Mouse (Mus musculus) hindbrain, embryonic 14.5 days (tissue): ENCODE measurements around the gene Pcdh19. TPM values are rescaled to one million over a fixed set of nuclear protein-coding genes. Genes with fewer than 3 reads are reported as not detected.
A peak's percentile ranks its signal among the peaks of the same experiment; 100 is the strongest.

Experiments
- ATAC-seq: fragments of 200-750 bp; cut with Nextera tagmentation; 2 replicates; pipeline ENCODE4 v1.8.0; 2017; ENCODE audit warnings: moderate number of reproducible peaks, mild to moderate bottlenecking, moderate TSS enrichment, moderate library complexity; ENCODE audit not compliant: low FRiP score
- DNase-seq: peaks from one replicate; pipeline ENCODE4 v3.0.0-alpha.2; 2015; ENCODE audit warnings: low spot score
- H3K27ac ChIP-seq: fragments of 300-500 bp; sonication (generic); 2 replicates; pipeline ENCODE4 v1.5.1; 2014; ENCODE audit warnings: mild to moderate bottlenecking, moderate library complexity
- H3K27me3 ChIP-seq: fragments of 300-500 bp; sonication (generic); 2 replicates; pipeline ENCODE4 v1.6.1; 2014; ENCODE audit warnings: mild to moderate bottlenecking, low read length, mixed read lengths; ENCODE audit not compliant: control insufficient read depth, insufficient read depth
- H3K36me3 ChIP-seq: fragments of 300-500 bp; sonication (generic); replicated peaks from 2 replicates; pipeline ENCODE4 v1.6.1; 2014; ENCODE audit not compliant: control insufficient read depth, insufficient read depth
- H3K4me1 ChIP-seq: fragments of 300-500 bp; sonication (generic); replicated peaks from 2 replicates; pipeline ENCODE4 v1.6.1; 2014; ENCODE audit warnings: antibody characterized with exemption, low read length, mixed read lengths; ENCODE audit not compliant: control insufficient read depth, insufficient read depth
- H3K4me2 ChIP-seq: fragments of 300-500 bp; sonication (generic); replicated peaks from 2 replicates; pipeline ENCODE4 v1.6.1; 2014; ENCODE audit warnings: mild to moderate bottlenecking, moderate library complexity
- H3K4me3 ChIP-seq: fragments of 300-500 bp; sonication (generic); replicated peaks from 2 replicates; pipeline ENCODE4 v1.5.1; 2014; ENCODE audit warnings: mild to moderate bottlenecking, low read length
- H3K9ac ChIP-seq: fragments of 300-500 bp; sonication (generic); 2 replicates; pipeline ENCODE4 v1.6.1; 2014
- H3K9me3 ChIP-seq: fragments of 300-500 bp; sonication (generic); 2 replicates; pipeline ENCODE4 v1.6.1; 2016; ENCODE audit warnings: low read length; ENCODE audit not compliant: control insufficient read depth
- WGBS: fragments of 180-500 bp; shearing (Covaris S2); extraction: QIAGEN DNeasy Blood & Tissue Kit; methylation state at CpG from one replicate; pipeline ENCODE4 v1.1.7; 2014; 5-methylcytosine and 5-hydroxymethylcytosine counted together
- polyA plus RNA-seq: library from polyadenylated mRNA; unstranded; fragments of >200 nt; fragmentation: Nextera tagmentation; extraction: Ambion mirVana; gene quantifications from 2 replicates; pipeline ENCODE4 v1.2.1, GENCODE M21; 2014

Pcdh19 gene
- polyA plus RNA-seq, 1 experiment from 2014 or later = 17.3 TPM

DNA sequence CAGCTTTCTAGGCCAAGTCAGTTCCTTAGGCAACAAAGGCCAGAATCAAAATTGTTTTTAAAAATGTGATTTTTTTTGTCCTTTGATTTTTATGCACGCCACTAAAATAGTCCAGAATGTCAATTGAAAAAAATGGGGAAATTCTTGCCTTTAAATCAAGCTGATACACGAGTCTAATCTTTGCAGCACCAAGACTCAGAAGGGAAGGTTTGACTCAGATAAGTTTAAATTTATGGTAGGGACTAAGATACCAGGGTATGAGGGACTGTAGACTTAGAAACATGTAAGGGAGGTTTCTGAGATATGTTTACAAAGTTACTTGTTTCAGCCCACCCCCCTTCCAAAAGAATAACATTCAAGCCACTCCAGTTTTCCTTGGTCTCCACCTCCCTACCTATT, 3.6 kb upstream of the Pcdh19 start:
- Histone ChIP-seq H3K4me2 (no peak overlapping the region), H3K9me3 (no peaks in the 10 kb centered on the region), H3K4me3 (no peak overlapping the region), H3K36me3 (no peaks in the 10 kb centered on the region), H3K4me1 (no peaks in the 10 kb centered on the region), H3K27me3 (no peaks in the 10 kb centered on the region), H3K9ac (no peak overlapping the region), H3K27ac (no peak overlapping the region)
- WGBS = 45% methylated on average over 2 of the region's 2 CpGs
- ATAC-seq (no peak), DNase-seq (no peak)

DNA sequence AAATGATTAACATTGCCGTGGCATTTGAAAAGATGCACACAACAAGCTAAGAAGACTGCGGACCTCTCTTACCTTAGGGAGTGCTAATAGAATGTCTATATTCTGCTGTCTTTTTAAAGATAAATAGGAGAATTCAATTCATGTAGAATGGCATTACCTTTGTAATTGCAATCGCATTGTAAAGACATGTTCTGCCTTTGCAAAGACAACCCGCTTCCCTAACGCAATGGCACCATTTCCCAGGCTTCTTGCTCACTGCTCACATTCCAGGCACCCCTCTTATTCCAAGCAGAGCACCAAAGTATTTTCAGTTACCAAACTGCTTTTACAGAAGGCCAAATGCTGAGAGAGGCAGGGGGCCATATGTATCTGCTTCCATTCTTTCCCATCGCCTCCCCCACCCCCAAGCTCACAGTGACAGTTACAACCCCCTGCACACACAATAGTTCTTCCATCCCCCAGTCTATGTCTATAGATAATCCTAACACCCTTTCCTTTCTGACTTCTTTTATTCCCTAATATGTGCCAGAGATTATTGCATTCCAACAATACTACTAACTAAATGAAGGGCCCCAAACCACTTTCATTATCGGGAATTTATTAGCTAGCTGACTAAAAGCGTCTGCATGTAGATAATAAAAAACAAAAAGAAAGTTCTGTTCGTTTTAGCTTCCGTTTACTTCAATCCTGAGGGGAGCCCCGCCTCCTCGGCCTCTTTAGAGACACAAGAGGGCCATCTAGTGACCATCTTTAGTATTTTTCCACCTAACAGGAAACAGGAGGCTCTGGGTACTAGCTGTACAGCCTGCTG, 3.0 kb upstream of the Pcdh19 start:
- H3K4me3 ChIP-seq = peak overlapping the region; percentile 60
- H3K27me3 ChIP-seq = no peaks in the 10 kb centered on the region
- WGBS = 17% methylated on average over 12 of the region's 12 CpGs
- H3K4me1 ChIP-seq = no peaks in the 10 kb centered on the region
- H3K4me2 ChIP-seq = peak overlapping the region; percentile 76
- peak overlapping the region; percentile 67 for H3K9ac ChIP-seq
- ATAC-seq (no peak), DNase-seq (peak; percentile 85)
- no peaks in the 10 kb centered on the region for H3K36me3 ChIP-seq
- H3K27ac ChIP-seq = peak overlapping the region; percentile 61
- no peaks in the 10 kb centered on the region for H3K9me3 ChIP-seq

DNA sequence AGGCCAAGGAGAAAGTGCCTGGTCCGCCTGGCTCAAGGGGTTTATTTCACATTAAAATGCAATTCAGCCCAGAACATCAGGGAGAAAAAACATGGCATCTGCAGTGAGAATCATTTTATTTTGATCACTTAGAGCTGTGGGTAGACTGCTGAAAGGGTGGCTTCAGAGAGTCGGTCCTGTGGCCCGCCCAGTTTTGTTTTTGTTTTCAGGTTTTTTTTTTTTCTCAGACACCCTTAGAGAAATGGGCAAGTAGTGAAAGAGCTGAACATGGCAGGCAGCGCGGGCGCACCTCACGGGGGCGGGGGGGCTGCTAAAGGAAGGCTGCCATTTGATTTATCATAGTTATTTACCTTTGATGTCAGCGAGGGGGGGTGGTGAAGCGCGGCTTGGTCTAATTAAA, 2.0 kb upstream of the Pcdh19 start:
- H3K36me3 ChIP-seq = no peaks in the 10 kb centered on the region
- H3K4me3 ChIP-seq = peak overlapping the region; percentile 60
- H3K4me1 ChIP-seq = no peaks in the 10 kb centered on the region
- DNase-seq (no peak), ATAC-seq (no peak)
- H3K4me2 ChIP-seq = peak overlapping the region; percentile 76
- no peaks in the 10 kb centered on the region for H3K9me3 ChIP-seq
- H3K27ac ChIP-seq = peak overlapping the region; percentile 61
- 13% methylated on average over 11 of the region's 11 CpGs for WGBS
- H3K9ac ChIP-seq = peak overlapping the region; percentile 67
- H3K27me3 ChIP-seq = no peaks in the 10 kb centered on the region

DNA sequence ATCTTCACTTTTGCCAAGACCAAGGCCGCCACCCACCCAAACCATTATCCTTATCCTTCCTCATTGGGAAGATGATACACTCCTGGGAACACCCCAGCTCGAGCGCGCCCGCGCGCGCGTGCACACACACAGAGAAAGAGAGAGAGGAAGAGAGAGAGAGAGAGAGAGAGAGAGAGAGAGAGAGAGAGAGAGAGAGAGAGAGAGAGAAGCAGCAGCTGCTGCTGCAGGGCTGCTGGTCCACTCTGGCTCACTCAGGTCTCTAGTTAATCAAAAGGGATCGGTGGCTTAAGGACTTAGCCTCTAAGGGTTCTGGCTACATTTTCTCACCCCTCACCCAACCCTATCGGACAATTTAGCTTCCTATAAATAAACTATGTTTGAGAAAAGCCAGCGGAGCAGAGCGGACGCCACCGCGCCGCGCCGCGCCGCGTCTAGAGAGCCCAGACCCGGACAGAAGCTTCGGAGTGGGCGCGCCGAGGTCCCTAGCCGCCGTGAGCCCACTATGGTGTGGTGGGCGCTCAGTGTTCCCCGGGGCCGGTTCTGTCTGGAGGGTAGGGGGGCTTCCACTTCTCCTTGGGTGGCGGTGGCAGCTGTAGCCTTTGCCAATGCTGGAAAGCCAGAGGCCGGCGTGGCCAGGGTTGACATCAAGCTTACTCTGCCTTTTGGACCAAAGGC, 926 bp upstream of the Pcdh19 start:
- no peaks in the 10 kb centered on the region for H3K27me3 ChIP-seq
- DNase-seq (peak; percentile 38), ATAC-seq (no peak)
- no peaks in the 10 kb centered on the region for H3K4me1 ChIP-seq
- no peaks in the 10 kb centered on the region for H3K9me3 ChIP-seq
- no peaks in the 10 kb centered on the region for H3K36me3 ChIP-seq
- peak overlapping the region; percentile 76 for H3K27ac ChIP-seq
- H3K4me2 ChIP-seq = peak overlapping the region; percentile 76
- 19% methylated on average over 33 of the region's 35 CpGs for WGBS
- peak overlapping the region; percentile 60 for H3K4me3 ChIP-seq
- peak overlapping the region; percentile 67 for H3K9ac ChIP-seq

DNA sequence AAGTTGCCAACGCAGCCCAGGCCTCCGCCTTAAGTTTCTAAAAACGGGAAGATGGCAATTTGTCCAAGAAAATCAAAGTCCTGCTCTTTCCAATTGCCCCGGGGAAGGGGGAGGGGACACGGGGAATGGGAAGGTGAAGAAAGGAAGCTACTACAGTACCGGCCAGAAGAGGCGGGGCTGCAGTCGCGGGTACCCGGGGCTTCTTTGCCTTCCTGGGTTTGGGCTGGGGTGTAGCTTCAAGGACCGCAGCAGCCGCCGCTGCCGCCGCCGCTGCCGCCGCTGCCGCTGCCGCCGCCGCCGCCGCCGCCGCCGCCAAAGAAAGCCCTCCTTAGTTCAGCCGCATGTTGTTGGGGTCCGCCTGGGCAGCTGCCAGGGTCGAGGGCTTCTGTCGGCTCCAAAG, 631 bp downstream of the Pcdh19 start:
- H3K36me3 ChIP-seq = no peaks in the 10 kb centered on the region
- H3K4me1 ChIP-seq = no peaks in the 10 kb centered on the region
- ATAC-seq (no peak), DNase-seq (no peak)
- peak overlapping the region; percentile 76 for H3K4me2 ChIP-seq
- H3K27me3 ChIP-seq = no peaks in the 10 kb centered on the region
- H3K9me3 ChIP-seq = no peaks in the 10 kb centered on the region
- H3K27ac ChIP-seq = peak overlapping the region; percentile 70
- WGBS = 20% methylated on average over 23 of the region's 31 CpGs
- peak overlapping the region; percentile 60 for H3K4me3 ChIP-seq
- H3K9ac ChIP-seq = peak overlapping the region; percentile 62

DNA sequence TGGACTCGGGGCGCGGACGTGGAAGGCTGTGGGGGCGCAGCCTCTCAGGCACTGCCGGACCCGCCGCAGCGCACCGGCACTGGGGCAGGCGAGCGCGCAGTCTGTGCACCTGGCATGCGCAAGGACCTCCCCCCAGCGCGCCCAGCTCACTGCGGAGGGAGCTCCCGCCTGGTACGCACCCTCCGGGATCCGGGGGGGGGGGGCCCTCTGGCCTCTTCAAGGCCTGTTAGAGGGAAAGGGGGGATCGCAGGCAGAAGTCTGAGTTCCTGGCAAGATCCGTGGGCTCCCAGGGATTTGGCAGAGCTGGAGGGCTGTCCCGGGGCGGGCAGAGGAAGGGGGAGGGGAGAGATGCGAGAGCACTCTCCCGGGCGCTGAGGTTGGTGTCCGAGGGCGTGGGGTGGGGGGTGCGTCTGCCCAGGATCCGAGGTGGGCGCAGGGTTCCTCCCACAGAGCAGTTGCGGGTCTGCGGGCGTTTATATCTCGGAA, 1.1 kb downstream of the Pcdh19 start:
- Histone ChIP-seq H3K27ac (peak overlapping the region; percentile 70; the same call in 1 of the 2 replicates), H3K4me3 (peak overlapping the region; percentile 60), H3K9ac (peak overlapping the region; percentile 62), H3K27me3 (peaks cover 1% of the 10 kb centered on the region; the same call in 1 of the 2 replicates), H3K36me3 (no peaks in the 10 kb centered on the region), H3K4me1 (no peaks in the 10 kb centered on the region), H3K9me3 (no peaks in the 10 kb centered on the region), H3K4me2 (peak overlapping the region; percentile 76)
- DNase-seq (no peak), ATAC-seq (peak; percentile 13; the same call in 1 of the 2 replicates)
- 14% methylated on average over 27 of the region's 37 CpGs for WGBS

DNA sequence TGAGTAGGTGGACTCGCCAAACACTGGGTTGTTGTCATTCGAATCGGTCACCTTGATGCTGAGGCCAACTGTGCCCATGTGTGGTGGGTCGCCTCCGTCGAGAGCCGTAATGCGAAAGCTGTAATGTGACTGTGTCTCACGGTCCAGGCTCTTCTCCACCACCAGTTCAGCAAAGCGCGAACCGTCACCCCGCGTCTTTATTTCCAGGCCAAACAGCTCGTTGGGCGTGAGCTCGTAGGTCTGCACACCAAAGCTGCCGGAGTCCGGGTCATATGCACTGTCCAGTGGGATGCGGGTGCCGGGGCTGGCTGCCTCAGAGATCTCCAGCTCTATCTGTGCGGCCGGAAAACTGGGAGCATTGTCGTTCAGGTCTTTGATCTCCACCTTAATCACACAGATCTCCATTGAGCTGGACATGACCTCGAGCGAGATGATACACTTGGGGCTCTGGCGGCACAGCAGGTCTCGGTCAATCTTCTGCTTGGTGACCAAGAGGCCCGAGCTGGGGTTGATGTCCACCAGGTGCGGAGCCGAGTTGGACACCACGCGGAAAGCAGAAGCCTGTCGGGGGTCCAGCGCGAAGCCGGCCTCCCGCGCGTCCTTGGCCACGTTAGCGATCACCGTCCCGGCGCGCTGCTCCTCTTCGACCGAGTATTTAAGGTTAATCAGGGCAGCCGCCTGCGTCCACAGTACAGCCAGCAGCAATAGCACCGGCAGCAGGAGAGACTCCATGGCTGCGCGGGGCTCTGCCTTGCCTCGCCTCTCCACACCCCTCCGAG, 2.1 kb downstream of the Pcdh19 start:
- Histone ChIP-seq H3K9me3 (no peaks in the 10 kb centered on the region), H3K9ac (peak overlapping the region; percentile 62), H3K4me3 (peak overlapping the region; percentile 60), H3K27me3 (peaks cover 4% of the 10 kb centered on the region; the same call in 1 of the 2 replicates), H3K4me2 (peak overlapping the region; percentile 76), H3K27ac (no peak overlapping the region), H3K4me1 (no peaks in the 10 kb centered on the region), H3K36me3 (no peaks in the 10 kb centered on the region)
- ATAC-seq = no peak
- 19% methylated on average over 53 of the region's 55 CpGs for WGBS
- no peak for DNase-seq

DNA sequence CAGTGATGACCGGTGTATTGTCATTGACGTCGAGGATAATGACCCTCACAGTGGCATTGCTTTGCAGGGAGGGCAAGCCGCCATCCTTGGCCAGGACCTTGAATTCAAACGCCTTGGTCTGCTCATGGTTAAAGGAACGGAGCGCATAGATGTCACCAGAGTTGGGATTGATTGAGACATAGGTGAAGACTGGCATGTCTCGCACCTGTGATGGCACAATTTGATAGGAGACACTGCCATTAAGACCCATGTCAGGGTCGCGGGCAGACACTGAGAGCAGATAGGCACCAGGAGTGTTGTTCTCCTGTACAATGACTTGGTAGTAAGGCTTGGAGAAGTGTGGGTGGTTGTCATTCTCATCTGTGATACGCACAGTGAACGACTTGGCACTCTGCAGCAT, 3.2 kb downstream of the Pcdh19 start:
- H3K4me3 ChIP-seq = peak overlapping the region; percentile 60
- H3K9me3 ChIP-seq = no peaks in the 10 kb centered on the region
- WGBS = 31% methylated on average over 12 of the region's 12 CpGs
- H3K9ac ChIP-seq = peak overlapping the region; percentile 44
- peak overlapping the region; percentile 76 for H3K4me2 ChIP-seq
- H3K27me3 ChIP-seq = peaks cover 4% of the 10 kb centered on the region; the same call in 1 of the 2 replicates
- H3K27ac ChIP-seq = no peak overlapping the region
- ATAC-seq = no peak
- no peaks in the 10 kb centered on the region for H3K4me1 ChIP-seq
- H3K36me3 ChIP-seq = no peaks in the 10 kb centered on the region
- no peak for DNase-seq

DNA sequence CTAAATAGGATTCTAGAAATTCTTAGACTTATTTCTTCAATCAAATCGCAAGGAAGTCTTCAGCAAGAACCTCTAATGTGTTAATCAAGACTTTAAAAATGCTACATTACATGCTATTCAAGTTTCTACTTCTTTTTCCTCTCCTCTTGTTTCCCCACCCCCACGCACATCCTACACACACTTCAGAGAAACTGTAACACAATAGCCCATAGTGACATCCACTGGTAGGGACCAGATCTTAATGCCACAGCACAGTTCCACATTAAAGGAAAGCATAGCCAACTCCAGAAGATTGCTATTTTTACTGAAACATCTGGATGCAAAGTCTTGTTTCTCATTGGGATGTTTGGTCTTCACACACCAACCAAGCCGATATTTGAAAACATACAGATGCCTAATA, 4.8 kb downstream of the Pcdh19 start:
- no peaks in the 10 kb centered on the region for H3K36me3 ChIP-seq
- peak overlapping the region; percentile 76 for H3K4me2 ChIP-seq
- H3K27me3 ChIP-seq = peaks cover 4% of the 10 kb centered on the region; the same call in 1 of the 2 replicates
- peak overlapping the region; percentile 44; the same call in 1 of the 2 replicates for H3K9ac ChIP-seq
- ATAC-seq (no peak), DNase-seq (no peak)
- 40% methylated on average over 3 of the region's 3 CpGs for WGBS
- peak overlapping the region; percentile 60 for H3K4me3 ChIP-seq
- no peaks in the 10 kb centered on the region for H3K9me3 ChIP-seq
- H3K4me1 ChIP-seq = no peaks in the 10 kb centered on the region
- H3K27ac ChIP-seq = no peak overlapping the region
